Mouse (Mus musculus) forebrain, embryonic 11.5 days (tissue): ENCODE measurements around the gene Reep3. TPM values are rescaled to one million over a fixed set of nuclear protein-coding genes. Genes with fewer than 3 reads are reported as not detected.

ENCODE experiments used
- ATAC-seq: fragments of 200-750 bp; cut with Nextera tagmentation; replicated peaks from 2 replicates; pipeline ENCODE4 v1.8.0; 2017; ENCODE audit warnings: moderate TSS enrichment; ENCODE audit not compliant: low FRiP score
- DNase-seq: peaks from one replicate; pipeline ENCODE4 v3.0.0-alpha.2; 2017; ENCODE audit warnings: low spot score
- H3K27ac ChIP-seq: fragments of 300-500 bp; sonication (generic); 2 replicates; pipeline ENCODE4 v1.5.1; 2014; ENCODE audit warnings: low read depth, low read length
- H3K27me3 ChIP-seq: fragments of 300-500 bp; sonication (generic); 2 replicates; pipeline ENCODE4 v1.6.1; 2014; ENCODE audit warnings: mild to moderate bottlenecking, low read length, mixed read lengths; ENCODE audit not compliant: control insufficient read depth, insufficient read depth
- H3K36me3 ChIP-seq: fragments of 300-500 bp; sonication (generic); 2 replicates; pipeline ENCODE4 v1.6.1; 2014; ENCODE audit warnings: mild to moderate bottlenecking, low read length, moderate library complexity, mixed read lengths; ENCODE audit not compliant: control insufficient read depth, insufficient read depth
- H3K4me1 ChIP-seq: fragments of 300-500 bp; sonication (generic); replicated peaks from 2 replicates; pipeline ENCODE4 v1.6.1; 2014; ENCODE audit warnings: low read length, mixed read lengths; ENCODE audit not compliant: control insufficient read depth, insufficient read depth
- H3K4me2 ChIP-seq: fragments of 300-500 bp; sonication (generic); 2 replicates; pipeline ENCODE4 v1.6.1; 2014; ENCODE audit warnings: low read depth, mild to moderate bottlenecking, low read length, moderate library complexity, mixed read lengths; ENCODE audit not compliant: severe bottlenecking
- H3K4me3 ChIP-seq: fragments of 300-500 bp; sonication (generic); 2 replicates; pipeline ENCODE4 v1.5.1; 2014; ENCODE audit warnings: low read depth, low read length
- H3K9ac ChIP-seq: fragments of 300-500 bp; sonication (generic); 2 replicates; pipeline ENCODE4 v1.6.1; 2014; ENCODE audit warnings: low read length
- H3K9me3 ChIP-seq: fragments of 300-500 bp; sonication (generic); 2 replicates; pipeline ENCODE4 v1.6.1; 2016; ENCODE audit warnings: low read length, mixed read lengths; ENCODE audit not compliant: control insufficient read depth
- WGBS: fragments of 180-500 bp; shearing (Covaris S2); extraction: QIAGEN DNeasy Blood & Tissue Kit; methylation state at CpG from one replicate; pipeline ENCODE4 v1.1.7; 2014; 5-methylcytosine and 5-hydroxymethylcytosine counted together
- polyA plus RNA-seq: library from polyadenylated mRNA; unstranded; fragments of >200 nt; fragmentation: Nextera tagmentation; extraction: Ambion mirVana; gene quantifications from 2 replicates; pipeline ENCODE4 v1.2.1, GENCODE M21; 2014

The Reep3 gene
- polyA plus RNA-seq, 1 experiment from 2014 or later, result 44.6 TPM

- Histone ChIP-seq H3K4me2 (no peak overlapping the region), H3K4me1 (no peaks in the 10 kb centered on the region), H3K9me3 (no peaks in the 10 kb centered on the region), H3K36me3 (no peaks in the 10 kb centered on the region), H3K4me3 (no peak overlapping the region), H3K27me3 (no peaks in the 10 kb centered on the region), H3K9ac (no peak overlapping the region), H3K27ac (no peak overlapping the region)
- DNase-seq (no peak), ATAC-seq (no peak)
- WGBS, result 83% methylated on average over 5 of the region's 5 CpGs
Observed at GRCm38 (mm10) chr10:66969081-66969480, 127.7 kb downstream of the Reep3 start.

DNA sequence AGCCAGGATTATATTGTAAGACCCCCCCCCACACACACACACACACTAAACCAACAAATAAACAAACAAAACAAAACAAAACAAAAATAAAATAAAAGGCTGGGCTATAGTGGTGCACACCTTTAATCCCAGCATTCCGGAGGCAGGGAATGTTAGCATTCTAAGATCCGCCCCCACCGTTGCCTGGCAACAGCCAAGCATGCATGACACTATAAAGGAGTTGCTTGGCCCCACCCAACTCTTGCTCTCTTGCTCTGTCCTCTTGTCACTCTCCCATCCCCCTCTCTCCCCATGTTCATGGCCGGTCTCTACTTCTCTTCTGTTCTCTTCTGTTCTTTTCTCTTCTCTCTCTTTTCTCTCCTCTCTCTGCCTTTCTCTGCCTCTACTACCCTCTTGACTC is 128.2 kb downstream of the Reep3 start:
- Histone ChIP-seq H3K27ac (no peak overlapping the region), H3K4me3 (no peak overlapping the region), H3K4me1 (no peaks in the 10 kb centered on the region), H3K36me3 (no peaks in the 10 kb centered on the region), H3K4me2 (no peak overlapping the region), H3K9me3 (no peaks in the 10 kb centered on the region), H3K9ac (no peak overlapping the region), H3K27me3 (no peaks in the 10 kb centered on the region)
- DNase-seq, result peak; percentile 78
- peak; percentile 82 for ATAC-seq
- 40% methylated on average over 4 of the region's 4 CpGs for WGBS

DNA sequence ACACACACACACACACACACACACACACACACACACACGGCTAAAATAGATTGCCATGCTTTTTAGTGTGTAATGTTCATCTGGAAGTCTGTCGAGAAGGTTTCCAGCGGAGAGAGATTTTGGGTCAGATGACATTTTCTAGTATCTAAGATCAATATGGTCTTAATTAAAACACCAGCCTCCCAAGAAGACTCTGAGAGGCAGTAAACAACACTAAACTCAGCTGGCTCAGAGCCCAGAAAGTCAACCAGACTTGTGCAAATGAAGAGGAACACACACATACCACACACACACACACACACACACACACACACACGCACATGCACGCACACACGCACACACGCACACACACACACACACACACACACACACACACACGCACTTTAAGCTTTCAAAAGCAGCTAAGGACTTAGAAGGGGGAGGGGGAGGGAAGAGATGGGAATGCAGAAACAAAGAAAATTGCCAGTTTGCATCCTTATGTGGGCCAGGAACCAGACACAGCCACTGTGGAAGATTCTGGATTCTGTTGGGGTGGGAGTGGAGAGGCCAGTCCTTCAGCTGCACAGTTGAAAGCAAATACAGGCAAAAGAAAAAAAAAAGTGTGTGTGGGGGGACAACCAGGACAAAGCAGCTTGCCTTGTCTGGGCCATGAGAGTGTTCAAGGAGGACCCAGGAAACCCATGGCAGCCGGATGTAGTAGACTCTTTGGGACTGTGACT is 130.2 kb downstream of the Reep3 start:
- ATAC-seq (no peak), DNase-seq (no peak)
- Histone ChIP-seq H3K4me3 (no peak overlapping the region), H3K4me2 (no peak overlapping the region), H3K36me3 (no peaks in the 10 kb centered on the region), H3K27me3 (no peaks in the 10 kb centered on the region), H3K27ac (no peak overlapping the region), H3K9me3 (no peaks in the 10 kb centered on the region), H3K4me1 (no peaks in the 10 kb centered on the region), H3K9ac (no peak overlapping the region)
- WGBS, result 86% methylated on average over 9 of the region's 9 CpGs

DNA sequence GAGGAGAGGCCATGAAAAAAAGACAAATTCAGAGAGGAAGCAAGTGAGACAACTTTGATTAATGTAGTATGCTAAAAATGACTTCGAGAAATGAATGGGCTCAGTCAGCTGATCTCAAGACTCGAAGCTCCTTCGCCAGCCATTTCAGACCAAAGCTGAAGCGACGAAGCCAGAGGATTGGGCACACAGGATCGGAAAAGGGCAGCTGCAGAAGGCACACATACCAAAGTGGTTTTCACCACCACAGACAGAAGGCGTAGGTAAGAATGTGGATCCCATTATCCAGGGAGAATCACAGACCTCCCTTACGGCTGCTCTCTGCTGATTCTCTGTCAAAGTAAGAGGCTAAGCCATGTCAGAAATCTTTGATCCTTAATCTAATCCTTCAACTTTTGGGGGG is 136.6 kb downstream of the Reep3 start:
- H3K9ac ChIP-seq, result no peak overlapping the region
- ATAC-seq (no peak), DNase-seq (no peak)
- H3K4me2 ChIP-seq, result no peak overlapping the region
- H3K9me3 ChIP-seq, result no peaks in the 10 kb centered on the region
- no peaks in the 10 kb centered on the region for H3K36me3 ChIP-seq
- H3K27me3 ChIP-seq, result no peaks in the 10 kb centered on the region
- H3K27ac ChIP-seq, result no peak overlapping the region
- 0 out of 2 replicates have a peak, but pooled peaks cover 4% of the 10 kb centered on the region for H3K4me1 ChIP-seq
- no peak overlapping the region for H3K4me3 ChIP-seq
- 89% methylated on average over 8 of the region's 8 CpGs for WGBS

Other genes with a start within 250 kb of the Reep3 start
- 53.1 and 55.7 TPM in 2 replicates for gene Jmjd1c, start 820 bp downstream of the Reep3 start, polyA plus RNA-seq
- gene Nrbf2, start 188.4 kb upstream of the Reep3 start, polyA plus RNA-seq, result 42.0 and 44.3 TPM in 2 replicates